Comparison of ENCODE assay signal across 8 mouse cellular contexts in genomic region chr2:158672829-158673228, GRCm38 (mm10). TPM values are rescaled to one million over a fixed set of nuclear protein-coding genes. Genes with fewer than 3 reads are reported as not detected.
DNase-seq lines count a peak whose midpoint lies in the region; ATAC-seq and TF ChIP-seq lines count a peak whose summit lies in the region.

No protein-coding gene starts in this region.

- H3K4me3 ChIP-seq in forebrain, embryonic 16.5 days (replicated peaks; ENCODE audit: low read length), result no peak overlapping the region
- no peak overlapping the region for H3K4me3 ChIP-seq in hindbrain, embryonic 13.5 days
- H3K4me3 ChIP-seq in liver, postnatal 0 days (ENCODE audit: low read depth, low read length), result no peak overlapping the region
- H3K4me3 ChIP-seq in stomach, embryonic 16.5 days (replicated peaks; ENCODE audit: low read length), result no peak overlapping the region

- peak; percentile 52 to 69 for DNase-seq in cerebellum, postnatal 14 days
- no peak for DNase-seq in cerebellum, adult 11-12 months
- DNase-seq in 416B (ENCODE audit: low read depth), result peak; percentile 83
- no peak for DNase-seq in liver, postnatal 0 days
- no peak for DNase-seq in spleen, adult 12 weeks (ENCODE audit: low spot score)

- no peak overlapping the region for H3K9ac ChIP-seq in forebrain, embryonic 16.5 days (replicated peaks; ENCODE audit: low read depth, low read length)
- no peak overlapping the region for H3K9ac ChIP-seq in hindbrain, embryonic 13.5 days
- no peak overlapping the region for H3K9ac ChIP-seq in liver, postnatal 0 days (replicated peaks)
- H3K9ac ChIP-seq in stomach, embryonic 16.5 days (ENCODE audit: low read length), result no peak overlapping the region

- H3K27ac ChIP-seq in forebrain, embryonic 16.5 days (ENCODE audit: low read length), result peak overlapping the region; percentile 2
- peak overlapping the region; percentile 74 for H3K27ac ChIP-seq in hindbrain, embryonic 13.5 days
- peak overlapping the region; percentile 63; the same call in 1 of the 2 replicates for H3K27ac ChIP-seq in liver, postnatal 0 days (ENCODE audit: low read depth)
- no peak overlapping the region for H3K27ac ChIP-seq in stomach, embryonic 16.5 days (ENCODE audit: low read length)

- no peaks in the 10 kb centered on the region for H3K36me3 ChIP-seq in forebrain, embryonic 16.5 days (ENCODE audit: control insufficient read depth, insufficient read depth)
- no peaks in the 10 kb centered on the region for H3K36me3 ChIP-seq in hindbrain, embryonic 13.5 days
- no peaks in the 10 kb centered on the region for H3K36me3 ChIP-seq in liver, postnatal 0 days (replicated peaks; ENCODE audit: insufficient read depth, low read length)
- H3K36me3 ChIP-seq in stomach, embryonic 16.5 days (ENCODE audit: control insufficient read depth, insufficient read depth, low read length), result no peaks in the 10 kb centered on the region

- TF ChIP-seq EP300 in liver, postnatal 0 days (IDR thresholded peaks at IDR 0.05; ENCODE audit: low read depth), result peak; percentile 50

- no peak overlapping the region for H3K4me2 ChIP-seq in forebrain, embryonic 16.5 days (ENCODE audit: low read length)
- no peak overlapping the region for H3K4me2 ChIP-seq in hindbrain, embryonic 13.5 days
- H3K4me2 ChIP-seq in liver, postnatal 0 days (ENCODE audit: low read depth, low read length), result no peak overlapping the region
- H3K4me2 ChIP-seq in stomach, embryonic 16.5 days (ENCODE audit: low read depth, low read length), result no peak overlapping the region

- peaks cover 2% of the 10 kb centered on the region; the same call in 1 of the 2 replicates for H3K27me3 ChIP-seq in forebrain, embryonic 16.5 days (replicated peaks; ENCODE audit: control insufficient read depth, insufficient read depth, low read length)
- H3K27me3 ChIP-seq in hindbrain, embryonic 13.5 days, result peaks cover 29% of the 10 kb centered on the region
- H3K27me3 ChIP-seq in liver, postnatal 0 days (ENCODE audit: insufficient read depth, low read length), result peaks cover 24% of the 10 kb centered on the region
- H3K27me3 ChIP-seq in stomach, embryonic 16.5 days (ENCODE audit: control insufficient read depth, insufficient read depth, low read length), result peaks cover 24% of the 10 kb centered on the region

- H3K9me3 ChIP-seq in forebrain, embryonic 16.5 days (ENCODE audit: control insufficient read depth, low read length), result no peaks in the 10 kb centered on the region
- H3K9me3 ChIP-seq in hindbrain, embryonic 13.5 days, result no peaks in the 10 kb centered on the region
- no peaks in the 10 kb centered on the region for H3K9me3 ChIP-seq in liver, postnatal 0 days (ENCODE audit: low read length)
- H3K9me3 ChIP-seq in stomach, embryonic 16.5 days (replicated peaks; ENCODE audit: control insufficient read depth, low read length), result no peaks in the 10 kb centered on the region; the same call in 1 of the 2 replicates

- WGBS in forebrain, embryonic 16.5 days, result 15% methylated on average over 6 of the region's 6 CpGs
- WGBS in hindbrain, embryonic 13.5 days, result 12% methylated on average over 6 of the region's 6 CpGs
- 36% methylated on average over 6 of the region's 6 CpGs for whole genome bisulfite sequencing in liver, postnatal 0 days (ENCODE audit: insufficient replicate concordance)
- WGBS in stomach, embryonic 16.5 days, result 12% methylated on average over 6 of the region's 6 CpGs

- no peak for ATAC-seq in forebrain, embryonic 16.5 days
- ATAC-seq in hindbrain, embryonic 13.5 days (ENCODE audit: low FRiP score), result no peak
- peak; percentile 13; the same call in 1 of the 2 replicates for ATAC-seq in liver, postnatal 0 days
- ATAC-seq in stomach, embryonic 16.5 days (ENCODE audit: insufficient read depth, low FRiP score), result peak; percentile 34; the same call in 1 of the 2 replicates

- no peak for TF ChIP-seq CTCF in liver, postnatal 0 days (IDR thresholded peaks at IDR 0.05; ENCODE audit: low read depth)

- peaks cover 49% of the 10 kb centered on the region for H3K4me1 ChIP-seq in forebrain, embryonic 16.5 days (replicated peaks; ENCODE audit: control insufficient read depth, insufficient read depth, low read length)
- peaks cover 51% of the 10 kb centered on the region for H3K4me1 ChIP-seq in hindbrain, embryonic 13.5 days (replicated peaks)
- H3K4me1 ChIP-seq in liver, postnatal 0 days (ENCODE audit: insufficient read depth), result peaks cover 12% of the 10 kb centered on the region
- H3K4me1 ChIP-seq in stomach, embryonic 16.5 days (ENCODE audit: control insufficient read depth, insufficient read depth, low read length), result peaks cover 11% of the 10 kb centered on the region; the same call in 1 of the 2 replicates

RNA-seq across cellular contexts. Expression of gene Ppp1r16b, which starts 7.6 kb away (rescaled TPM):
- 30.3 and 33.3 TPM in 2 replicates for polyA plus RNA-seq in forebrain, embryonic 16.5 days (2015; fragmentation: Nextera tagmentation; extraction: Ambion mirVana)
- 8.0 and 8.5 TPM in 2 replicates for polyA plus RNA-seq in hindbrain, embryonic 13.5 days (2015; fragmentation: Nextera tagmentation; extraction: Ambion mirVana)
- polyA plus RNA-seq in liver, postnatal 0 days (2015; fragmentation: Nextera tagmentation; extraction: Ambion mirVana), result 2.5 and 2.9 TPM in 2 replicates
- 3.5 and 4.1 TPM in 2 replicates for polyA plus RNA-seq in stomach, embryonic 16.5 days (2015; fragmentation: Nextera tagmentation; extraction: Ambion mirVana)

RNA-seq across cellular contexts. Expression of gene Actr5, which starts 48.1 kb away (rescaled TPM):
- polyA plus RNA-seq in forebrain, embryonic 16.5 days (2015; fragmentation: Nextera tagmentation; extraction: Ambion mirVana), result 11.3 and 12.3 TPM in 2 replicates
- 12.4 and 12.6 TPM in 2 replicates for polyA plus RNA-seq in hindbrain, embryonic 13.5 days (2015; fragmentation: Nextera tagmentation; extraction: Ambion mirVana)
- polyA plus RNA-seq in liver, postnatal 0 days (2015; fragmentation: Nextera tagmentation; extraction: Ambion mirVana), result 2.8 and 3.1 TPM in 2 replicates
- 2.7 and 3.1 TPM in 2 replicates for polyA plus RNA-seq in stomach, embryonic 16.5 days (2015; fragmentation: Nextera tagmentation; extraction: Ambion mirVana)

Comparison
In these comparisons a context has a peak if more than half of its experiments do, and no peak if none do; other contexts are left out.
1. DNase-seq: peak in cerebellum, postnatal 14 days (2 of 2) and 416B (single experiment); none in cerebellum, adult 11-12 months (single experiment), liver, postnatal 0 days (single experiment) and spleen, adult 12 weeks (single experiment).
2. ATAC-seq: peak in liver, postnatal 0 days (single experiment) and stomach, embryonic 16.5 days (single experiment); none in forebrain, embryonic 16.5 days (single experiment) and hindbrain, embryonic 13.5 days (single experiment).